Mouse (Mus musculus) layer of hippocampus, postnatal 10 days (tissue): ENCODE data around the gene Rac2. TPM values are rescaled to one million over a fixed set of nuclear protein-coding genes. Genes with fewer than 3 reads are reported as not detected.
A peak's percentile ranks its signal among the peaks of the same experiment; 100 is the strongest.

Experiments
- DNase-seq, 2 experiments: peaks; one replicate each; pipeline ENCODE4 v3.0.0; 2021; ENCODE audit warnings: low spot score in 2 of 2
- total RNA-seq, 2 experiments: library from RNA; stranded (reverse); gene quantifications; 2 replicates each; pipeline ENCODE4 v1.2.3; 2021

Gene Rac2
- total RNA-seq, 2 experiments from 2014 or later = 3.6 to 3.7 TPM

- DNase-seq = no peak
These were observed 24.9 kb downstream of the Rac2 start for GRCm38 (mm10) chr15:78547415-78548335.

GRCm38 (mm10) chr15:78546060-78546459 is 26.5 kb downstream of the Rac2 start:
- DNase-seq = no peak

- peak in 1 of 2 experiments; percentile 45 for DNase-seq
These were observed 28.0 kb downstream of the Rac2 start, which contains the start of gene Sstr3 for GRCm38 (mm10) chr15:78544561-78545001. Gene Sstr3, minus strand, starts transcription at chr15:78544685.

- no peak for DNase-seq
These were observed 28.5 kb downstream of the Rac2 start for GRCm38 (mm10) chr15:78544041-78544440.

GRCm38 (mm10) chr15:78542767-78543303 is 29.7 kb downstream of the Rac2 start:
- no peak for DNase-seq

GRCm38 (mm10) chr15:78542098-78542766 is 30.4 kb downstream of the Rac2 start:
- DNase-seq = no peak

- no peak for DNase-seq
These were observed 31.0 kb downstream of the Rac2 start for GRCm38 (mm10) chr15:78541606-78542005.

GRCm38 (mm10) chr15:78541036-78541435 is 31.5 kb downstream of the Rac2 start:
- DNase-seq = no peak

- DNase-seq = no peak
These were observed 36.7 kb downstream of the Rac2 start for GRCm38 (mm10) chr15:78535723-78536421.

GRCm38 (mm10) chr15:78533346-78533835 is 39.2 kb downstream of the Rac2 start:
- no peak for DNase-seq

- no peak for DNase-seq
These were observed 39.8 kb downstream of the Rac2 start for GRCm38 (mm10) chr15:78532566-78533345.

GRCm38 (mm10) chr15:78531901-78532469 is 40.6 kb downstream of the Rac2 start:
- DNase-seq = peak; percentile 100

- no peak for DNase-seq
These were observed 41.2 kb downstream of the Rac2 start for GRCm38 (mm10) chr15:78531451-78531720.

- DNase-seq = peak in 1 of 2 experiments; percentile 42
These were observed 41.7 kb downstream of the Rac2 start, which contains the start of gene C1qtnf6 for GRCm38 (mm10) chr15:78530671-78531450. Gene C1qtnf6, minus strand, starts transcription at chr15:78531416.

GRCm38 (mm10) chr15:78530141-78530540 is 42.4 kb downstream of the Rac2 start:
- no peak for DNase-seq

- DNase-seq = peak; percentile 74 to 80
These were observed 43.1 kb downstream of the Rac2 start for GRCm38 (mm10) chr15:78529428-78529990.

- DNase-seq = no peak
These were observed 43.7 kb downstream of the Rac2 start for GRCm38 (mm10) chr15:78528726-78529411.

- peak; percentile 76 to 79 for DNase-seq
These were observed 44.6 kb downstream of the Rac2 start for GRCm38 (mm10) chr15:78527973-78528372.
